ENCODE assay signal across 27 mouse cellular contexts in the genomic region with DNA sequence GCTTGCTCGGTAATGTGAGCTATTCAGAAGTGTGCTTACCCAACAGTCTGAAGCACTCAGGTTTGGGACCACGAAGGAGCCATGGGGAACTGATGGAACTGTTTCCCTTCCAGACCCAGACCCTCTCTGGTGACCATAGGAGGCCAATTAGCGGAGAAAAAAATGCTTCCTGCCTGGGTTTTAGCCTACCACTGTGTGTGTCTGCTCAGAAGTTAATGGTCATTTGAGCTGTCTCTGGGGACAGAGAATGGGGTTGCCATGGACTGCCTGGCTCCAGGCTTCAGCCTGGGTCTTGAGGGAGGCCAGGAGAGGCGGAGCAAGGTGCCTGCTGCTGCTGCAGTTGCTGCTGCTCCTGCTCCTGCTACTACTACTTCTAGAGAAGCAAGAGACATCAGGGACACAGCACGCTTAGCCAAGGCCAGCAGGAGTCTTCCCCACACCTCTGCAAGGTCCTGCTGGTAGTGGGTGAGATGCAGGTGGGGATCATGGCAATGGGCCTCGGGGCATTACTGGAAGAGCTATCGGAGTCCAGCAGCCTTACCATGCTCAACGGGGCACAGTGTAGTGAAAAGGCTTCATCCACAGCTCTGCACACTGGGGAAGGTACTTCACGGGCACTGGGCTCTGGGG.
DNase-seq lines count a peak whose midpoint lies in the region; ATAC-seq and TF ChIP-seq lines count a peak whose summit lies in the region.
"Had no signal": no experiment of that assay in that cellular context is flagged by ENCODE, and none has a peak within 500 bp of the region (broad histone marks: within the 10 kb centered on the region; RNA-seq: fewer than 3 reads in every experiment).

No protein-coding gene starts in this region.

- H3K9me3 ChIP-seq in neural tube, embryonic 13.5 days, result no peaks in the 10 kb centered on the region
- H3K9me3 ChIP-seq in neural tube, embryonic 15.5 days (replicated peaks), result no peaks in the 10 kb centered on the region
- no peaks in the 10 kb centered on the region; the same call in 1 of the 2 replicates for H3K9me3 ChIP-seq in embryonic facial prominence, embryonic 10.5 days
- no peaks in the 10 kb centered on the region for H3K9me3 ChIP-seq in limb, embryonic 14.5 days (ENCODE audit: control insufficient read depth, low read length)
- no peaks in the 10 kb centered on the region for H3K9me3 ChIP-seq in intestine, embryonic 15.5 days
- H3K9me3 ChIP-seq: liver, embryonic 12.5 days had no signal

- 61% methylated on average over 9 of the region's 9 CpGs for whole genome bisulfite sequencing in neural tube, embryonic 13.5 days
- 63% methylated on average over 9 of the region's 9 CpGs for WGBS in neural tube, embryonic 15.5 days
- 58% methylated on average over 9 of the region's 9 CpGs for WGBS in embryonic facial prominence, embryonic 10.5 days
- 52% methylated on average over 9 of the region's 9 CpGs for WGBS in limb, embryonic 14.5 days
- WGBS in intestine, embryonic 15.5 days, result 74% methylated on average over 9 of the region's 9 CpGs

- H3K27ac ChIP-seq in neural tube, embryonic 13.5 days (replicated peaks), result peak overlapping the region; percentile 59; the same call in 1 of the 2 replicates
- H3K27ac ChIP-seq in neural tube, embryonic 15.5 days (replicated peaks), result no peak overlapping the region
- 0 out of 2 replicates have a peak overlapping the region, but pooled peaks have one; percentile 10 for H3K27ac ChIP-seq in embryonic facial prominence, embryonic 10.5 days (replicated peaks)
- no peak overlapping the region for H3K27ac ChIP-seq in limb, embryonic 14.5 days (replicated peaks; ENCODE audit: low read depth, low read length)
- H3K27ac ChIP-seq in intestine, embryonic 15.5 days, result no peak overlapping the region
- H3K27ac ChIP-seq: hindbrain, postnatal 0 days; kidney, postnatal 0 days; liver, embryonic 12.5 days had no signal

- no peak for DNase-seq in embryonic facial prominence, embryonic 10.5 days (ENCODE audit: low spot score)
- peak; percentile 61 for DNase-seq in forelimb bud, embryonic 11.5 days (ENCODE audit: low read depth, low spot score)
- no peak for DNase-seq in limb, embryonic 14.5 days (ENCODE audit: low spot score)
- DNase-seq in gastrocnemius, postnatal 36 days, result no peak
- DNase-seq: adrenal gland, adult 2 months; B cell, adult 2 months; cerebellum, adult 9-11 months; gastrocnemius, postnatal 25 days; heart, postnatal 14 days; kidney, adult 8-10 months; kidney, postnatal 4 days; left cerebral cortex, postnatal 4 days; liver, postnatal 0 days; lung, postnatal 4 days; midbrain, embryonic 14.5 days; thymus, adult 2 months; thymus, postnatal 4 days had no signal

- no peak overlapping the region for H3K4me3 ChIP-seq in neural tube, embryonic 13.5 days
- H3K4me3 ChIP-seq in neural tube, embryonic 15.5 days (replicated peaks), result no peak overlapping the region
- no peak overlapping the region for H3K4me3 ChIP-seq in embryonic facial prominence, embryonic 10.5 days
- H3K4me3 ChIP-seq in limb, embryonic 14.5 days (replicated peaks; ENCODE audit: low read length), result no peak overlapping the region
- no peak overlapping the region for H3K4me3 ChIP-seq in intestine, embryonic 15.5 days (replicated peaks)
- H3K4me3 ChIP-seq: liver, embryonic 12.5 days; megakaryocyte, embryonic 14.5 days had no signal

- no peak overlapping the region for H3K9ac ChIP-seq in neural tube, embryonic 13.5 days
- no peak overlapping the region for H3K9ac ChIP-seq in neural tube, embryonic 15.5 days (replicated peaks)
- H3K9ac ChIP-seq in limb, embryonic 14.5 days (ENCODE audit: low read depth, low read length, severe bottlenecking), result no peak overlapping the region
- no peak overlapping the region for H3K9ac ChIP-seq in intestine, embryonic 15.5 days
- H3K9ac ChIP-seq: liver, embryonic 12.5 days; liver, postnatal 0 days had no signal

- ATAC-seq in neural tube, embryonic 13.5 days (ENCODE audit: low read depth), result 0 out of 2 replicates have a peak, but pooled peaks have one; percentile 40
- ATAC-seq in neural tube, embryonic 15.5 days (ENCODE audit: low FRiP score), result no peak
- peak; percentile 41; the same call in 1 of the 2 replicates for ATAC-seq in limb, embryonic 14.5 days (ENCODE audit: low FRiP score, low read depth)
- no peak for ATAC-seq in intestine, embryonic 15.5 days
- ATAC-seq: activated CD4-positive, CD25-positive, alpha-beta regulatory T cell, adult 4 months; forebrain, embryonic 14.5 days; hindbrain, postnatal 0 days; intestine, embryonic 16.5 days; liver, embryonic 12.5 days; liver, postnatal 0 days had no signal

- intact Hi-C loops in gastrocnemius, postnatal 36 days (cut with DNase I), result no loop called here

- H3K36me3 ChIP-seq in neural tube, embryonic 13.5 days, result no peaks in the 10 kb centered on the region
- no peaks in the 10 kb centered on the region for H3K36me3 ChIP-seq in neural tube, embryonic 15.5 days
- H3K36me3 ChIP-seq in embryonic facial prominence, embryonic 10.5 days (replicated peaks), result no peaks in the 10 kb centered on the region
- no peaks in the 10 kb centered on the region for H3K36me3 ChIP-seq in limb, embryonic 14.5 days (ENCODE audit: control insufficient read depth, insufficient read depth, low read length)
- no peaks in the 10 kb centered on the region for H3K36me3 ChIP-seq in intestine, embryonic 15.5 days
- H3K36me3 ChIP-seq: liver, embryonic 12.5 days had no signal

- TF ChIP-seq POLR2A in limb, embryonic 14.5 days (IDR thresholded peaks at IDR 0.05; ENCODE audit: borderline replicate concordance, extremely low read depth, insufficient read depth, insufficient read length), result no peak

- H3K4me1 ChIP-seq in neural tube, embryonic 13.5 days (replicated peaks), result peaks cover 21% of the 10 kb centered on the region
- H3K4me1 ChIP-seq in neural tube, embryonic 15.5 days, result no peaks in the 10 kb centered on the region
- H3K4me1 ChIP-seq in embryonic facial prominence, embryonic 10.5 days, result peaks cover 18% of the 10 kb centered on the region
- H3K4me1 ChIP-seq in limb, embryonic 14.5 days (ENCODE audit: control insufficient read depth, insufficient read depth, low read length), result no peaks in the 10 kb centered on the region
- no peaks in the 10 kb centered on the region for H3K4me1 ChIP-seq in intestine, embryonic 15.5 days (replicated peaks)
- H3K4me1 ChIP-seq: liver, embryonic 12.5 days; megakaryocyte, embryonic 14.5 days had no signal

- H3K27me3 ChIP-seq in neural tube, embryonic 13.5 days, result peaks cover 46% of the 10 kb centered on the region
- H3K27me3 ChIP-seq in neural tube, embryonic 15.5 days (replicated peaks), result peaks cover 28% of the 10 kb centered on the region
- H3K27me3 ChIP-seq in embryonic facial prominence, embryonic 10.5 days (replicated peaks; ENCODE audit: low read depth, poor library complexity, severe bottlenecking), result peaks cover 79% of the 10 kb centered on the region
- 0 out of 2 replicates have a peak, but pooled peaks cover 6% of the 10 kb centered on the region for H3K27me3 ChIP-seq in limb, embryonic 14.5 days (ENCODE audit: control insufficient read depth, insufficient read depth, low read length)
- H3K27me3 ChIP-seq in intestine, embryonic 15.5 days (replicated peaks), result 0 out of 2 replicates have a peak, but pooled peaks cover 7% of the 10 kb centered on the region

- H3K4me2 ChIP-seq in neural tube, embryonic 13.5 days, result no peak overlapping the region
- H3K4me2 ChIP-seq in neural tube, embryonic 15.5 days, result no peak overlapping the region
- no peak overlapping the region for H3K4me2 ChIP-seq in limb, embryonic 14.5 days (replicated peaks; ENCODE audit: low read depth, low read length, severe bottlenecking)
- no peak overlapping the region for H3K4me2 ChIP-seq in intestine, embryonic 15.5 days (replicated peaks)
- H3K4me2 ChIP-seq: liver, embryonic 12.5 days had no signal

Comparison
In these comparisons a context has a peak if more than half of its experiments do, and no peak if none do; other contexts are left out.
1. ATAC-seq: peak in neural tube, embryonic 13.5 days (single experiment) and limb, embryonic 14.5 days (single experiment); none in neural tube, embryonic 15.5 days (single experiment) and intestine, embryonic 15.5 days (single experiment).
2. H3K27ac ChIP-seq: peak in neural tube, embryonic 13.5 days (single experiment) and embryonic facial prominence, embryonic 10.5 days (single experiment); none in neural tube, embryonic 15.5 days (single experiment), limb, embryonic 14.5 days (single experiment) and intestine, embryonic 15.5 days (single experiment).